Mouse (Mus musculus): ENCODE data around the gene Gm36079. TPM values are rescaled to one million over a fixed set of nuclear protein-coding genes. Genes with fewer than 3 reads are reported as not detected.
"Not testable (repeated sequence)": the region's sequence is repeated elsewhere in the genome, so short reads cannot be mapped to it uniquely, and the experiment has no call there.

Gene Gm36079
- polyA plus RNA-seq, 1 experiment from 2014 or later, result not detected

DNA sequence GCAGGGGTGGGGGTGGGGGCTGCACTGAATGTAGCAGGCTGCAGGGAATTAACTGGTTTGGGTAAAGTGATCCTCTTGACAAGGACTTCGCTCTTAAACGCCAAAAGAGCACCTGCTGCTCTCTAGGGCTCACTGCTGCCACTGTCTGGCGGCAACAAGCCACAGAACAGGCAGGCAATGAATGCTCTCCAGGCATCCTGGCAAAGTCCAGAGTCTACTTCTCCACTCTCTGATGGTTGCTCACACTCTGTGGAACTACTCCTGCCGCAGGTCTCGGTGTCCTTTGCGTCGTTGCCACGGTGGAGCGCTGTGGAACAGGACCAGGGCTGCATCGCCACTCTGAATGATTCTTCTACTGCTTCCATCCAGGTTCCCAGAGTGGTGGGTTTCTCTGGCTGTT lies 7.8 kb upstream of the Gm36079 start:
- not testable (repeated sequence) for H3K9me3 ChIP-seq; H3K4me3 ChIP-seq; H3K27ac ChIP-seq; H3K4me1 ChIP-seq (replicated peaks); DNase-seq (ENCODE audit: low spot score); H3K36me3 ChIP-seq
- WGBS, result under 1% methylated on average over 3 of the region's 10 CpGs
- H3K27me3 ChIP-seq (ENCODE audit: insufficient read depth, poor library complexity, severe bottlenecking), result peaks cover 43% of the 10 kb centered on the region

- not testable (repeated sequence) for H3K36me3 ChIP-seq
- peaks cover 35% of the 10 kb centered on the region for H3K27me3 ChIP-seq (ENCODE audit: insufficient read depth, poor library complexity, severe bottlenecking)
Measured at GRCm38 (mm10) chr13:120033516-120034190, 6.8 kb upstream of the Gm36079 start.

GRCm38 (mm10) chr13:120031676-120032075 lies 4.9 kb upstream of the Gm36079 start:
- not testable (repeated sequence) for H3K4me3 ChIP-seq; H3K27ac ChIP-seq; H3K9me3 ChIP-seq; DNase-seq (ENCODE audit: low spot score); H3K36me3 ChIP-seq; H3K4me1 ChIP-seq (replicated peaks)
- WGBS, result 1% methylated on average over 16 of the region's 16 CpGs
- H3K27me3 ChIP-seq (ENCODE audit: insufficient read depth, poor library complexity, severe bottlenecking), result peaks cover 28% of the 10 kb centered on the region

More at GRCm38 (mm10) chr13:120033516-120034190, 6.8 kb upstream of the Gm36079 start:
- H3K9me3 ChIP-seq; H3K27ac ChIP-seq; DNase-seq (ENCODE audit: low spot score); H3K4me3 ChIP-seq; H3K4me1 ChIP-seq (replicated peaks): not testable (repeated sequence)
- WGBS, result 2% methylated on average over 19 of the region's 19 CpGs

- 2% methylated on average over 11 of the region's 11 CpGs for WGBS
- peaks cover 34% of the 10 kb centered on the region for H3K27me3 ChIP-seq (ENCODE audit: insufficient read depth, poor library complexity, severe bottlenecking)
- H3K27ac ChIP-seq; H3K9me3 ChIP-seq; H3K4me1 ChIP-seq (replicated peaks); DNase-seq (ENCODE audit: low spot score); H3K4me3 ChIP-seq; H3K36me3 ChIP-seq: not testable (repeated sequence)
Measured at GRCm38 (mm10) chr13:120027368-120027767, 557 bp upstream of the Gm36079 start.

DNA sequence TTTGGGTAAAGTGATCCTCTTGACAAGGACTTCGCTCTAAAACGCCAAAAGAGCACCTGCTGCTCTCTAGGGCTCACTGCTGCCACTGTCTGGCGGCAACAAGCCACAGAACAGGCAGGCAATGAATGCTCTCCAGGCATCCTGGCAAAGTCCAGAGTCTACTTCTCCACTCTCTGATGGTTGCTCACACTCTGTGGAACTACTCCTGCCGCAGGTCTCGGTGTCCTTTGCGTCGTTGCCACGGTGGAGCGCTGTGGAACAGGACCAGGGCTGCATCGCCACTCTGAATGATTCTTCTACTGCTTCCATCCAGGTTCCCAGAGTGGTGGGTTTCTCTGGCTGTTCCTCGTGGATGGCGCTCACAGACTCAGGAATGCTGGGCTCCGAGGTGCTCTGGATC lies 438 bp downstream of the Gm36079 start:
- H3K27ac ChIP-seq; H3K4me1 ChIP-seq (replicated peaks); H3K4me3 ChIP-seq; DNase-seq (ENCODE audit: low spot score); H3K36me3 ChIP-seq; H3K9me3 ChIP-seq: not testable (repeated sequence)
- H3K27me3 ChIP-seq (ENCODE audit: insufficient read depth, poor library complexity, severe bottlenecking), result peaks cover 30% of the 10 kb centered on the region
- 0% methylated on average over 3 of the region's 13 CpGs for WGBS

DNA sequence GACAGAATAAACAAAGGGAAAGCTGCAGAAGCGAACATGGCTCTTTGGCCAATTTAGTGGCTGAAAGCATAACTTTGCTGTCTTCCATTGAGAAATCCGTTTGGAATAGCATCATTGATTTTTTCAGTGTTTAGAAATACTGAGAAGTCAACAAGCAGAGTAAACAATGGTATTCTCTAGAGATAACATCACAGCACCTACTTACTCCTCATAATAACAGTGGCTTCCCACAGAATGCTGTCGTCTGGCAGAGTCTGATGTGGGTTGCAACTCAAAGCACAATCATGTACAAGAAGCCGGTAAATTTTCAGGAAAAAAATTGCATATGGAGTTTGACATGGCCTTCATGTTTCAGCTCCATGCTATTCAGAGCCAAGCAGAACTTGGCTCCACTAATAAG lies 1.2 kb downstream of the Gm36079 start:
- not testable (repeated sequence) for DNase-seq (ENCODE audit: low spot score); H3K27ac ChIP-seq; H3K4me3 ChIP-seq; H3K9me3 ChIP-seq; H3K4me1 ChIP-seq (replicated peaks); H3K36me3 ChIP-seq
- WGBS, result 9% methylated on average over 4 of the region's 4 CpGs
- H3K27me3 ChIP-seq (ENCODE audit: insufficient read depth, poor library complexity, severe bottlenecking), result peaks cover 30% of the 10 kb centered on the region

- H3K27me3 ChIP-seq (ENCODE audit: insufficient read depth, poor library complexity, severe bottlenecking), result peaks cover 34% of the 10 kb centered on the region
- peak; percentile 10 for DNase-seq (ENCODE audit: low spot score)
- not testable (repeated sequence) for H3K36me3 ChIP-seq; H3K9me3 ChIP-seq; H3K27ac ChIP-seq; H3K4me3 ChIP-seq; H3K4me1 ChIP-seq (replicated peaks)
- WGBS, result 3% methylated on average over 21 of the region's 21 CpGs
Measured at GRCm38 (mm10) chr13:120025004-120025403, 1.8 kb downstream of the Gm36079 start.

DNA sequence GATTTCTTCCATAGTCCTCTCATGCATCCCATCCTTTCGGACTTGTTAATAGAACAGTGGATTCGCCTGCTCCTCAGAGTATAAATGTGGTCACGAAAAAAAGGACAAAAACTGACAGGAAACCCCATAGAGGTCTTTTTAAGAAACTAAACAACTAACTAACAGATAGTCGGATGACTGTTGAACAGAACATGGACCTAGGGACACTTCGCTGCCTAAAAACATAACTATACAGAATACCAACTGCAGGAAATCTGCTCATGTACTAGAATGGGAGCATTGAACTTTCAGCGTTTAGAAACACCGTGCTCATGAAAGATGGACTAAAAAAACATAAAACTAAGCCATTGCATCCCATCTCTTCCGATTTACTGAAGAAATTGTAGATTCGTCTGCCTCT lies 2.2 kb downstream of the Gm36079 start:
- not testable (repeated sequence) for H3K4me3 ChIP-seq; H3K36me3 ChIP-seq; H3K27ac ChIP-seq; H3K9me3 ChIP-seq; H3K4me1 ChIP-seq (replicated peaks)
- WGBS, result 8% methylated on average over 9 of the region's 9 CpGs
- DNase-seq (ENCODE audit: low spot score), result peak; percentile 5
- H3K27me3 ChIP-seq (ENCODE audit: insufficient read depth, poor library complexity, severe bottlenecking), result peaks cover 36% of the 10 kb centered on the region

- H3K27ac ChIP-seq; H3K4me1 ChIP-seq (replicated peaks); H3K36me3 ChIP-seq; H3K9me3 ChIP-seq; H3K4me3 ChIP-seq; DNase-seq (ENCODE audit: low spot score): not testable (repeated sequence)
- H3K27me3 ChIP-seq (ENCODE audit: insufficient read depth, poor library complexity, severe bottlenecking), result peaks cover 32% of the 10 kb centered on the region
- WGBS, result no CpG with 5 or more reads among the region's 1 CpGs
Measured at GRCm38 (mm10) chr13:120021477-120021876, 5.3 kb downstream of the Gm36079 start.

GRCm38 (mm10) chr13:120015348-120016007 lies 11.3 kb downstream of the Gm36079 start:
- H3K4me1 ChIP-seq (replicated peaks); H3K4me3 ChIP-seq; H3K27ac ChIP-seq; H3K9me3 ChIP-seq; H3K36me3 ChIP-seq; DNase-seq (ENCODE audit: low spot score): not testable (repeated sequence)
- peaks cover 16% of the 10 kb centered on the region for H3K27me3 ChIP-seq (ENCODE audit: insufficient read depth, poor library complexity, severe bottlenecking)
- WGBS, result 3% methylated on average over 15 of the region's 32 CpGs

DNA sequence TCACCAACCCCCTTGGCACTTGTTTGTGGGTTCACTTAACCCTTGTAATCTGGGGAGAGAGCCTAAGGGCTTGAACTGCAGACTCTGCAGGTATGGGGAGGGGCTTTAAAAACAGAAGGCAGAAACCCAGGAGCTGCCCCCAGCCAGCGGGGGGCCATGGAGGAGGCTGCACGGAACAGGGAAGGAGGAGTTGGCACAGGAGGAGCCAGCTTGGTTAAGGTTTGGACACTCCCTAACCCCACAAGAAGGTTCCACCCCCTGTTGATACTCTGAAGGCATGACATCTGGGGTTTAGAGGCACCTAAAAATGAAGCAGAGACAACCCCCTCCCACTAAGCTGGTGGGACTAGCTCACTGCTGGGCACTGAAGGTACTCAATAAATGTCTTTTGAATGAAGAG lies 12.8 kb downstream of the Gm36079 start:
- H3K27me3 ChIP-seq (ENCODE audit: insufficient read depth, poor library complexity, severe bottlenecking), result peaks cover 10% of the 10 kb centered on the region
- not testable (repeated sequence) for H3K27ac ChIP-seq; H3K36me3 ChIP-seq; H3K4me3 ChIP-seq; DNase-seq (ENCODE audit: low spot score); H3K4me1 ChIP-seq (replicated peaks); H3K9me3 ChIP-seq
- WGBS, result no CpG with 5 or more reads among the region's 2 CpGs

DNA sequence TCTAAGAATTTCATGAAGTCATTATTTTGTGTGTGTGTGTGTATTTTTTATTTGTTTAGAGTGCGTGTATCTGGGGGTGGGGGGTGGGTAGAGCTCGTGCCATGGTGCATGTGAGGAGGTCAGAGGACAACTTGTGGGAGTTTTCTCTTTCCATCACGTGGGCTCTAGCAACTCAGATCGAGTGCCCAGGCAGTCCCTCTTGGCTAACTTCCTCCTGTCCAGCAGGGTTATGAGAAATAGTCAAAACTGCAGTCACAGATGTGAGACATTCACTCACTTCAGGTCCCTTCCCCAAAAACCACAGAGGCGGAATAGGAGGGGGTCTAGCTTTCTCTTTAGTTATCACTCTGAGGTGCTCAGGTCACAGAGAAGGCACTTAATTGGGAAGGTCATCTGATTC lies 13.3 kb downstream of the Gm36079 start:
- no CpG with 5 or more reads among the region's 5 CpGs for WGBS
- H3K36me3 ChIP-seq, result not testable (repeated sequence)

DNA sequence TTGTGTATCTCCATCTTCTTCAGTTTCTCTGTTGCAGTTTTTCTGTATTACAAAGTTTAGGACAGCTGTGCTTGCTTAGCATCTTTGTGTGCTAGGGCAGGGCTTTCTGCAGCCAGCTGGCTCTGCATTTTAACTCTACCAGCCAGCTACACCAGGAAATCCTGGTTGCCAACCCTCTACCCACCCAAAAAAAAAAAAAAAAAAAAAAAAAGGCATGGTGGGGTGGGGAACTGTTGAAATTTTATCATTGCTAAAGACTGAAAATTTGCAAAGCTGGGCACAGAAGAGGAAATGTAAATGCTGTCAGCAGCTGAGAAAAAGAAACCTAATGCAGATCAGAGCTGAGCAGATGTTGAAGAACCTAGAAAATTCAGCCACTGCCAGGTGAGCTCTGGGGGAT lies 16.7 kb downstream of the Gm36079 start:
- DNase-seq (ENCODE audit: low spot score); H3K4me3 ChIP-seq; H3K27ac ChIP-seq; H3K27me3 ChIP-seq (ENCODE audit: insufficient read depth, poor library complexity, severe bottlenecking); H3K4me1 ChIP-seq (replicated peaks); H3K36me3 ChIP-seq; H3K9me3 ChIP-seq: not testable (repeated sequence)

More for the DNA sequence above, 13.3 kb downstream of the Gm36079 start:
- DNase-seq (ENCODE audit: low spot score); H3K4me3 ChIP-seq; H3K9me3 ChIP-seq; H3K27ac ChIP-seq; H3K4me1 ChIP-seq (replicated peaks): not testable (repeated sequence)
- H3K27me3 ChIP-seq (ENCODE audit: insufficient read depth, poor library complexity, severe bottlenecking), result peaks cover 10% of the 10 kb centered on the region
